Mouse (Mus musculus): ENCODE measurements around the gene H2al1g.

- TF ChIP-seq CTCF (conservative IDR thresholded peaks at IDR 0.05; ENCODE audit: insufficient read depth, insufficient read length, low read depth, low read length) (no peak), POLR2A (IDR thresholded peaks at IDR 0.05; ENCODE audit: low read depth, low read length) (no peak)
Measured at GRCm38 (mm10) chrX:11363890-11364289, 45.8 kb downstream of the H2al1g start.
